Mouse (Mus musculus): ENCODE data around the gene Lgr4. TPM values are rescaled to one million over a fixed set of nuclear protein-coding genes. Genes with fewer than 3 reads are reported as not detected.

Lgr4 gene
- polyA plus RNA-seq, 1 experiment from 2014 or later: 11.6 TPM

- H3K4me2 ChIP-seq (ENCODE audit: low read length): no peak overlapping the region
- WGBS: 51% methylated on average over 9 of the region's 9 CpGs
- ATAC-seq (ENCODE audit: low FRiP score, low TSS enrichment) (no peak), DNase-seq (no peak)
- H3K27ac ChIP-seq (replicated peaks; ENCODE audit: low read depth, low read length): no peak overlapping the region
- no peaks in the 10 kb centered on the region for H3K36me3 ChIP-seq (ENCODE audit: control insufficient read depth, insufficient read depth, low read length)
- H3K9me3 ChIP-seq (ENCODE audit: control insufficient read depth, low read length): no peaks in the 10 kb centered on the region
- H3K4me3 ChIP-seq (replicated peaks; ENCODE audit: low read depth, low read length): no peak overlapping the region
- peaks cover 6% of the 10 kb centered on the region; the same call in 1 of the 2 replicates for H3K4me1 ChIP-seq (ENCODE audit: control insufficient read depth, insufficient read depth, low read length)
- no peak overlapping the region for H3K9ac ChIP-seq (replicated peaks; ENCODE audit: low read length)
- H3K27me3 ChIP-seq (ENCODE audit: control insufficient read depth, insufficient read depth, low read length): no peaks in the 10 kb centered on the region
Observed at GRCm38 (mm10) chr2:109985560-109985959, 68.1 kb downstream of the Lgr4 start.

GRCm38 (mm10) chr2:109986036-109986785 lies 68.8 kb downstream of the Lgr4 start:
- no peaks in the 10 kb centered on the region for H3K36me3 ChIP-seq (ENCODE audit: control insufficient read depth, insufficient read depth, low read length)
- no peaks in the 10 kb centered on the region for H3K27me3 ChIP-seq (ENCODE audit: control insufficient read depth, insufficient read depth, low read length)
- no peak overlapping the region for H3K9ac ChIP-seq (replicated peaks; ENCODE audit: low read length)
- no peaks in the 10 kb centered on the region for H3K9me3 ChIP-seq (ENCODE audit: control insufficient read depth, low read length)
- 85% methylated on average over 11 of the region's 11 CpGs for WGBS
- ATAC-seq (ENCODE audit: low FRiP score, low TSS enrichment) (no peak), DNase-seq (no peak)
- no peak overlapping the region for H3K4me2 ChIP-seq (ENCODE audit: low read length)
- H3K4me3 ChIP-seq (replicated peaks; ENCODE audit: low read depth, low read length): no peak overlapping the region
- no peak overlapping the region for H3K27ac ChIP-seq (replicated peaks; ENCODE audit: low read depth, low read length)
- H3K4me1 ChIP-seq (ENCODE audit: control insufficient read depth, insufficient read depth, low read length): peaks cover 6% of the 10 kb centered on the region; the same call in 1 of the 2 replicates

GRCm38 (mm10) chr2:109987946-109988345 lies 70.5 kb downstream of the Lgr4 start:
- Histone ChIP-seq H3K9ac (replicated peaks; ENCODE audit: low read length) (no peak overlapping the region), H3K36me3 (ENCODE audit: control insufficient read depth, insufficient read depth, low read length) (no peaks in the 10 kb centered on the region), H3K9me3 (ENCODE audit: control insufficient read depth, low read length) (no peaks in the 10 kb centered on the region), H3K4me2 (ENCODE audit: low read length) (no peak overlapping the region), H3K27me3 (ENCODE audit: control insufficient read depth, insufficient read depth, low read length) (no peaks in the 10 kb centered on the region), H3K27ac (replicated peaks; ENCODE audit: low read depth, low read length) (no peak overlapping the region), H3K4me1 (ENCODE audit: control insufficient read depth, insufficient read depth, low read length) (peaks cover 6% of the 10 kb centered on the region; the same call in 1 of the 2 replicates), H3K4me3 (replicated peaks; ENCODE audit: low read depth, low read length) (no peak overlapping the region)
- no peak for DNase-seq
- WGBS: 85% methylated on average over 5 of the region's 5 CpGs
- ATAC-seq (ENCODE audit: low FRiP score, low TSS enrichment): no peak

- no peak overlapping the region for H3K9ac ChIP-seq (replicated peaks; ENCODE audit: low read length)
- H3K9me3 ChIP-seq (ENCODE audit: control insufficient read depth, low read length): no peaks in the 10 kb centered on the region
- under 1% methylated on average over 3 of the region's 3 CpGs for WGBS
- no peak overlapping the region for H3K27ac ChIP-seq (replicated peaks; ENCODE audit: low read depth, low read length)
- no peak overlapping the region for H3K4me3 ChIP-seq (replicated peaks; ENCODE audit: low read depth, low read length)
- no peaks in the 10 kb centered on the region for H3K27me3 ChIP-seq (ENCODE audit: control insufficient read depth, insufficient read depth, low read length)
- ATAC-seq (ENCODE audit: low FRiP score, low TSS enrichment) (peak; percentile 46; the same call in 1 of the 2 replicates), DNase-seq (peak; percentile 51)
- peaks cover 6% of the 10 kb centered on the region; the same call in 1 of the 2 replicates for H3K4me1 ChIP-seq (ENCODE audit: control insufficient read depth, insufficient read depth, low read length)
- no peak overlapping the region for H3K4me2 ChIP-seq (ENCODE audit: low read length)
- H3K36me3 ChIP-seq (ENCODE audit: control insufficient read depth, insufficient read depth, low read length): no peaks in the 10 kb centered on the region
Observed at GRCm38 (mm10) chr2:109989196-109989595, 71.7 kb downstream of the Lgr4 start.

GRCm38 (mm10) chr2:109989679-109990473 lies 72.4 kb downstream of the Lgr4 start:
- Histone ChIP-seq H3K27ac (replicated peaks; ENCODE audit: low read depth, low read length) (no peak overlapping the region), H3K4me3 (replicated peaks; ENCODE audit: low read depth, low read length) (no peak overlapping the region), H3K9ac (replicated peaks; ENCODE audit: low read length) (no peak overlapping the region), H3K36me3 (ENCODE audit: control insufficient read depth, insufficient read depth, low read length) (no peaks in the 10 kb centered on the region), H3K4me1 (ENCODE audit: control insufficient read depth, insufficient read depth, low read length) (peaks cover 6% of the 10 kb centered on the region; the same call in 1 of the 2 replicates), H3K9me3 (ENCODE audit: control insufficient read depth, low read length) (no peaks in the 10 kb centered on the region), H3K27me3 (ENCODE audit: control insufficient read depth, insufficient read depth, low read length) (no peaks in the 10 kb centered on the region), H3K4me2 (ENCODE audit: low read length) (no peak overlapping the region)
- no peak for ATAC-seq (ENCODE audit: low FRiP score, low TSS enrichment)
- 36% methylated on average over 8 of the region's 8 CpGs for WGBS
- DNase-seq: no peak

- H3K4me1 ChIP-seq (ENCODE audit: control insufficient read depth, insufficient read depth, low read length): peaks cover 6% of the 10 kb centered on the region; the same call in 1 of the 2 replicates
- no peaks in the 10 kb centered on the region for H3K36me3 ChIP-seq (ENCODE audit: control insufficient read depth, insufficient read depth, low read length)
- H3K9ac ChIP-seq (replicated peaks; ENCODE audit: low read length): no peak overlapping the region
- no peaks in the 10 kb centered on the region for H3K27me3 ChIP-seq (ENCODE audit: control insufficient read depth, insufficient read depth, low read length)
- no peak overlapping the region for H3K27ac ChIP-seq (replicated peaks; ENCODE audit: low read depth, low read length)
- H3K9me3 ChIP-seq (ENCODE audit: control insufficient read depth, low read length): no peaks in the 10 kb centered on the region
- H3K4me2 ChIP-seq (ENCODE audit: low read length): no peak overlapping the region
- WGBS: 95% methylated on average over 1 of the region's 1 CpGs
- DNase-seq (no peak), ATAC-seq (ENCODE audit: low FRiP score, low TSS enrichment) (no peak)
- H3K4me3 ChIP-seq (replicated peaks; ENCODE audit: low read depth, low read length): no peak overlapping the region
Observed at GRCm38 (mm10) chr2:109991754-109992153, 74.3 kb downstream of the Lgr4 start.

GRCm38 (mm10) chr2:109992448-109993073 lies 75.1 kb downstream of the Lgr4 start:
- no peak for DNase-seq
- Histone ChIP-seq H3K27ac (replicated peaks; ENCODE audit: low read depth, low read length) (no peak overlapping the region), H3K4me3 (replicated peaks; ENCODE audit: low read depth, low read length) (no peak overlapping the region), H3K27me3 (ENCODE audit: control insufficient read depth, insufficient read depth, low read length) (no peaks in the 10 kb centered on the region), H3K4me1 (ENCODE audit: control insufficient read depth, insufficient read depth, low read length) (peaks cover 6% of the 10 kb centered on the region; the same call in 1 of the 2 replicates), H3K9me3 (ENCODE audit: control insufficient read depth, low read length) (no peaks in the 10 kb centered on the region), H3K36me3 (ENCODE audit: control insufficient read depth, insufficient read depth, low read length) (no peaks in the 10 kb centered on the region), H3K4me2 (ENCODE audit: low read length) (no peak overlapping the region), H3K9ac (replicated peaks; ENCODE audit: low read length) (no peak overlapping the region)
- no peak for ATAC-seq (ENCODE audit: low FRiP score, low TSS enrichment)
- 45% methylated on average over 11 of the region's 11 CpGs for WGBS

- Histone ChIP-seq H3K9me3 (ENCODE audit: control insufficient read depth, low read length) (no peaks in the 10 kb centered on the region), H3K27ac (replicated peaks; ENCODE audit: low read depth, low read length) (no peak overlapping the region), H3K27me3 (ENCODE audit: control insufficient read depth, insufficient read depth, low read length) (no peaks in the 10 kb centered on the region), H3K4me3 (replicated peaks; ENCODE audit: low read depth, low read length) (no peak overlapping the region), H3K4me2 (ENCODE audit: low read length) (no peak overlapping the region), H3K9ac (replicated peaks; ENCODE audit: low read length) (no peak overlapping the region), H3K36me3 (ENCODE audit: control insufficient read depth, insufficient read depth, low read length) (no peaks in the 10 kb centered on the region), H3K4me1 (ENCODE audit: control insufficient read depth, insufficient read depth, low read length) (peaks cover 6% of the 10 kb centered on the region; the same call in 1 of the 2 replicates)
- DNase-seq (no peak), ATAC-seq (ENCODE audit: low FRiP score, low TSS enrichment) (no peak)
Observed at GRCm38 (mm10) chr2:109993404-109993803, 76.0 kb downstream of the Lgr4 start.
